Mouse (Mus musculus): Measurements from ENCODE around the gene Olfr392.

DNA sequence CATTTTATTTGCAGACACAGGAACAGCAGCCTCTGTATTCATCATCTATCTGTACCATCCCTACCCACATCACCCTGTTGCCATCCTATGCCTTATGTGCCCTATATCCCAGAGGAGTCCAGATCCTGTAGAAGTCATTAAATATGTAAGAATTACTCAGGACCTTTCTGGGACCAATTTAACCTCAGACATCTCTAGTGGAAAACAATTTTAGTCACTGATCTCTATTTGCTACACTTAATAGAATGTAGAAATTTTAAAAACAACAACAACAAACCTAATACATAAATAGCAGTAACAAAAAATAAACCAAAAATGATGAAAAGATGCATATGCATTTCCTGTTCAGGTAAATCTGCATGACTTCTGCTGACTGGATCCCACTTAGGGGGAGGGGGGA lies 34.5 kb upstream of the Olfr392 start, which contains the start of gene Olfr393:
- TF ChIP-seq EP300 (IDR thresholded peaks at IDR 0.05; ENCODE audit: insufficient read depth, low read depth, low read length) (no peak), CTCF (IDR thresholded peaks at IDR 0.05) (no peak)

All from heart, adult 2 months (tissue).